Mouse (Mus musculus) right cerebral cortex, postnatal 25 days (tissue): ENCODE measurements around the gene Rgl1.
"Not testable (repeated sequence)": the region's sequence is repeated elsewhere in the genome, so short reads cannot be mapped to it uniquely, and the experiment has no call there.

Experiments
- DNase-seq: peaks from one replicate; pipeline ENCODE4 v3.0.0; 2022

The Rgl1 gene

DNA sequence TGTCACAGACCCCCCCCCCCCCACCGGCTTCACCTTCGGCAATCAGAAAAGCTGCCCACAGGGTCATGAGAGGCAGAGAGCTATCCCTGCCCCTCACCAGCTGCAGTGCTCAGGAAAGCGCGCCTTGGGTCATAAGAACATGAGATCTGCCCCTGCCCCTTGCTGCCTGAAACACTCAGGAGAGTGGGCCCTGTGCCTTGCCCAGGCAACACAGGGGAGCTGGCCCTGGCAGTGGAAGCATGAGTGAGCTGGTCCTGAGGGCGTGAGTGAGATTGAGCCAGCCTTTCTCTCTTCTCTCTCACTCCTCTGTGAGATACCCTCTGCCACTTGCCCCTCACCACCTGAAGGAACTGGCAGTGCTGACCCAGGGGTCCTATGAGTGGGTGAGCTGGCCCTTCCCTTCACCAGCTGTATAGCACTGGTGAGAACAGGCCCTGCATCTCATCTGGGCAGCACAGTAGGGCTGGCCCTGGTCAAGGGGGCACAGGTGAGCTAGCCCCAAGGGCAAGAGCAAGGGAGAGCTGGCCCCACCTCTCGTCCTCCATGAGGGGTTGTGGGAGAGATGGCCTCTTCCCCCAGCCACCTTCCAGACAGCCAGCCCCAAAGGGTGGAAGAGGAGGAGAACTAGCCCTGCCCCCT is 115.2 kb downstream of the Rgl1 start:
- DNase-seq: no peak

DNA sequence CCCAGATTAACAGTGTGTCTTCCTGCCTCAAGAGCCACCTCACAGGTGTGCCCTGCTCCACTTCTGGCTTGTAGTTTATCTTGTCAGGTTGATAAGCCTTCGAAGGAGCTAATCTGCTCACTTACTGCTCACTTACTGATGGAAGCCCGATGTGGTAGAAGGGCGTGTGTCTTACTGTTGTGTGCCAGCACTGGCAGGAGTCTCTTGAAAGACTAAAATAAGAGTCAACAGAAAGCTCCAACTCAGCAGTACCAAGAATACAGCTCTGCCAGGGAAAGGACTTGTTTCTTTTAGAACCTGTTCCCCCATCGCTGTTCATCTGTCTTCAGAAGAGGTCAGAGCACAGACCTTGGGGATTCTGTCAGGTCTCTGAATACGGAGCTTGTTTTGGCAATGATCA is 118.1 kb downstream of the Rgl1 start:
- DNase-seq: no peak

DNA sequence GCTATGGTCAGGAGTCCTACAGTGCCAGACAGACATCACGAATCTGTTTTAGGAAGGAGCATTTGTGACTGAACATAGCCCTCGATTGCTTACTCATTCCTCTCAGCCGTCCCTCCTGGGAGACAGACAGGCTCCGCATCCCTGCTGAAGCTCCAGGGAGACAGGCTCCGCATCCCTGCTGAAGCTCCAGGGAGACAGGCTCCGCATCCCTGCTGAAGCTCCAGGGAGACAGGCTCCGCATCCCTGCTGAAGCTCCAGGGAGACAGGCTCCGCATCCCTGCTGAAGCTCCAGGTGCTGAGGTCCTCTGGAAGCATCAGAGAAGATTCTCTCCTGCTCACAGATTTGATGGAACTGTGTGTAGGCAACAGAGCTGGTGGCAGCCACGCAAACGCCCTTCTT is 123.9 kb downstream of the Rgl1 start:
- DNase-seq: not testable (repeated sequence)

DNA sequence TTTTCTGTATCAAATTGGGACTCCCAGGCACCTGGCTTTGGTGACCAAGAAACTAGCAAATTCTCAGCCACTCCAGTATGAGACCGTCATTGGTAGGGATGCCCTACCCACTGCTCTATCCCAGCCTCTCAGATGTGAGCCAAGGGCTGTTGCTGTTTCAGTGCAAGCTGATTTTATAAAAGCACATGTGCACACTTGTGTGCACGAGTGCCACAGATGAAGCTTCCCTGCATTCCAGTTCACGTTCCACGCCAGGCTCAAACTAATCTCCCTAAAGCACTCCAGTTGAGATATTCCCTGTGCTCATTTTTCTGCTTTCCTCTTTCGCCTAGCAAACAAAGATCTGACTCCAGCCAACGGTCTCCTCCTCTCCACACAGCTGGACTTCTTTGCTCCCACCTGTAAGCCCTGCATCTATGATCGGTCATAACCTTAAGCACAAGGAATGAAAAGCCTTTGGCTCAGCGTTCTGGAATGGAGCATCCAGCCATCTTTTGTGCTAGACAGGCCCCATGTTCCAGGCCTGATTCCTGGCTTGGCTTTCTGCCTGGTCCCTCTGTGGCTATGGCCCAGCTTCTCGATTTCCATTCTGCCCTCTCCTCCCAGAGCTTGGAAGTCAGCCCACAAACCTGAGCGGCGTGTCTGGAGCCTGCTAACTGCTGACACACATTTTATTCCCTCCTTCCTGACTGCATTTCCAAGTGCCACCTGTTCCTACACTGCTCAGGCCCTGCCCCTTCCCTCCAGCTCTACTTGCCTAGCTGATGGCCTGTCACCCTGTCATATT is 125.8 kb downstream of the Rgl1 start:
- DNase-seq: peak; percentile 40

DNA sequence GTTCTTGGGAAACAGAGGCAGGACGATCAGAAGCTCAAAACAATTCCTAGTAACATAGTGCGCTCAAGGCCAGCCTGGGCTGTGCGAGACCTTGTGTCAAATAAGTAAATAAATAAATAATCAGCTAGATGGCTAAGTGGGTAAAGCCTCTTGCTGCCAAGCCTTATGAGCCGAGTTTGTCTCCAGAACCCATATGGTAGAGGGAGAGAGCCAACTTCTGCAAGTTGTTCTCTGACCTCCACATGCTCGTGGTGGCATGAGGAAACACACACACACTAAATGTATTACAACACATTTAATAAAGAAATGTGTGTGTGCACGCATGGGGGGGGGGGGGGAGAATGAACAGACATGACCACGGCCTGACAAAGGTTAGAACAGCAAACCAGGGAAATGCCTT is 126.8 kb downstream of the Rgl1 start:
- no peak for DNase-seq

DNA sequence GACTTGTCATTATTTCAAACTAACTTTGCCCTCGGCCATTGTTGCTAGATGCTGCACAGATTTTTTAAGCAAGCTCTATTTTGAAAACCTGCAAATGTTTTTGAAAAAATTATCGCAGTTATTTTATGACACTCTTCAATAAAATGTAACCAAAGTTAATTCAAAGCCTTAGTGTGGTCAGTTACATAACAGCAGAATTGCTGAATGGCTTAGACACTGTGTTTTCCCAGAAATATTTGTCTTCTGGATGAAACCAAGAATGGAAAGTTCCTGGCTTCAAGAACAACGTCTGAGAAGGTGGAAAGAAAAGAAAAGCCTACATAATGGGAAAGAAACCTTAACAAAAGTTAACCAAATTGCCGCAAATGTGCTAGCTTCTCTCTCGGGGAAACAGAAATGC is 131.5 kb downstream of the Rgl1 start:
- DNase-seq: no peak

DNA sequence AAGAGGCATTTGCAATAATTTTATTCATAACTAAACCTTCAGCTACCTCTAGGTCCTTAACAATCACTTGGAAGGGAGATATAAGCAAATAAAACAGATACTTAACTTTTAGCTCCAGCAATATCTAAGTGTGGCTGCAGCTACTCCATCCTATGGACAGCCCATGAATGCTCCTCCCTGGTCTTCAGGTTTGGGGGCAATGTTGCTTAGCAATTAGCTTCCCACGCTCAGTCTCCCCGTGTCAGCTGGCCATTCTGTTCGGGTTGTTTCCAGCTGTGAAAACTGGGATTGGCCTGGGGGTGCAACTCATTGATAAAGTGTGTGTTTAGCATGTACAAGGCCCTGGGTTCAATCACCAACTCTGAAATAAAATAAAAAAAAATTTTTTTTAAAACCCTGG is 136.4 kb downstream of the Rgl1 start:
- no peak for DNase-seq

DNA sequence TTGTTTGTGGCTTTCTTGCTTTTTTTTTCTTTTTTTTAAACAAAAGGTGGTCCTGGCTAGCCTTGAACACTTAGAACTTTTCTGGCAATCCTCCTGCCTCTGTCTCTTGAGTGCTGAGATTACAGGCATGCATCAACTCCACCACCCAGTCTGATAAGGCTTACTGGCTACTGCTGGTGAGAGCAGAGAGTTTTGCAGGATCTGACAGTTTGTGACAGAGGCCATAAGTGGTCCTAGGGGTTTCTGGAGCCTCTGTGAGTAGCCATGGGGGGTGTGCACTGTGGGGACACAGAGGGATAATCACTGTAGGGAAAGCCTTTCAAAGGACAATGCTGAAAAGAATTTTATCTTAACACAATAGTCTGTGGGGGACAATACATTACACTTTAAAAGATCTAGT is 140.5 kb downstream of the Rgl1 start:
- no peak for DNase-seq

DNA sequence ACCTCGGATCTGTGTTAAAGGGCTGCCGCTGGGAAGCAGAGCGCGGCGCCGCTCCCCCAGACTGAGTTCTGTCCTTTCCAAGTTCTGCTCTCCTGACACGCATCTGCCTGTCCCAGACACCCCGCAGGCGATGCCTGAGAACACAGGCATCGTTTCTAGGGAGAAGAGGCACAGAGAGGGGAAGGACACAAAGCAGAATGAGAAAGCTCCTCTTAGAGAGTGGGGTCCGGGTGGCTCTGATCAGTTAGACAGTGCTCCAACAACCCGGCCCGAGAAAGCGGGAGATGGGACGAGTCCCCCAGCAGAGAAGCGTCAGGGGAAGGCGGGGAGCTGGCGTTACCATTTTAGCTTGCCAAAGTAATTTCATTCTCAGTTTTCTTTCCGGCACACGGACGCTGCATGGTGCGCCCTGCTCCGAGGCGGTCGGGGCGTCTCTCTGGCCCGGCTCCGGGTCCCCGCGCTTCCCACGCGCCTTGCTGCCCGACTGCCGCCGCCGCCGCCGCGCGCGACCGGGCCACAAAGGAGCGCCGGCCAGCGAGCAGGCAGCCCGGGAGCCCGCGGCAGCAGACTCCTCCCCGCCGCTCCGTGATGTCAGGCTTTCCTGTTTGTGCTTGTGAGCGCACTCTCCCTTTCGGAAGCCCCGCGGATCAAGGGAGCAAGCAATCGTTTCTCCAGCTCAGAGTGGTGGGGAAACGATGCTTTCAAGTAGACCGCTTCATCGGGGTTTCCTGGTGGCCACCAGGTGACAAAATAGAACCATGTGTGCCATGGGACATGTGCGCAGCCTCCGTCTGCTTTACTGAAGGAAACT is 141.3 kb downstream of the Rgl1 start:
- peak; percentile 67 for DNase-seq

DNA sequence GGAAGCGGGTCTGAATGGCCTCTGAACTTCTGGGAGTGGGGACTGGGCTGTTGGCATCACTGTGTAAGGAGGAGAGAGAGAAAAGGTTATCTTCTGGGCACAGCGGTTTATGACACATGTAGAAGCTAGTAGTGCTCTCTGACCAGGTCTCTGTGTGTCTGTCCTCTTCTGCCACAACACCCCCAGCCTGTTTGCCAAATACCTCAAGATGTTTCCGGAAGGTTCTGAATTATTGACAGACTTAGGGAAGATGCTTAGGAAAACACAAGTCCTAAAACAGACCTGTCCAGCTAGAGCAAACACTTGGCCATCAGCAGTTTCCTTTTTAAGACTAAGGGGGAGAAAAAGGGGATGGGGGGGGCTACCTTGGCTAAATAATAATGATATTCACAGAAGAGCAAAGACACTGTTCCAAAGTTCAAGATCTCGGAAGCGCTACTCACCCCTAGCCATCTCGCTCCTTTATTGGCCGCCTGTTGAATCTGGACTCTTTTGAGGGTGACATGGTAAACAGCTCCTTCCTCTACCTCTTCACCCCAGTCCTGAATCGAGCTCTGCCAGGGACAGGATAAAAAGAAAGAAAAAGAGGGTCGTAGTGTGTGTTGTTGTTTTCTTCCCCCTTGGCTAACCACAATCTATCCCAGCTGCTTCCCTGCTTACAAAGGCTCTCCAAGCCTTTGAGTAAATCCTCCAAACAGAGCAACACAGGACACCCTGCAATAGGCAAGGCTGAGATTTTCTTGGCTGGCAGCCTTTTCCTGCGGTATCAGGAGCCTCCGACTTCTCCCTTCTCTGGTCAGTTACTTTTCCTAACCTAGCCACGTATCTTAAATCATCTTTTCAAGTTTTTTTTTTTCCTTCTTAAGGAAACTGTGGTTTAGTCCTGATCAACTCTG is 142.5 kb downstream of the Rgl1 start:
- no peak for DNase-seq

DNA sequence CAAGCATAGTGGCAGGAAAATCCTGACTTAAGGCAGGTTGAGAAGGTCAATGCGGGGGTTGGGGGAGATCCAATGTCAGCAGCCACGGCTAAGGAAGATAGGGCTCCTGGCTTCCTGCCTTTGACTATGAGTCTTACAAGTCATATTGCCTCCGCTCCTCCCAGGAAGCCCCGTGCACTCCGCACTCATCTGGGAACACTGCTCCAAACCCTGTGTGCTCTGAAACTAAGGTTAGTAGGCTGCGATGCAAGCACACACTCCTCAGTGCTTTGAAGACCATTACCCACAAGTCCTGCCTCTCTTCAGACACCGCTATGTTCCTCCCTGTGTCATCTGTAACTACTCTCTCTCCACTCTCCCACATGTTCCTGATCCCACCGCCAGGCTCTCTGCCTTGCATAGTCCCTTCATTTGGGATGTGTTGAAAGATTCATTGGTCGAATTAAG is 143.4 kb downstream of the Rgl1 start:
- no peak for DNase-seq

DNA sequence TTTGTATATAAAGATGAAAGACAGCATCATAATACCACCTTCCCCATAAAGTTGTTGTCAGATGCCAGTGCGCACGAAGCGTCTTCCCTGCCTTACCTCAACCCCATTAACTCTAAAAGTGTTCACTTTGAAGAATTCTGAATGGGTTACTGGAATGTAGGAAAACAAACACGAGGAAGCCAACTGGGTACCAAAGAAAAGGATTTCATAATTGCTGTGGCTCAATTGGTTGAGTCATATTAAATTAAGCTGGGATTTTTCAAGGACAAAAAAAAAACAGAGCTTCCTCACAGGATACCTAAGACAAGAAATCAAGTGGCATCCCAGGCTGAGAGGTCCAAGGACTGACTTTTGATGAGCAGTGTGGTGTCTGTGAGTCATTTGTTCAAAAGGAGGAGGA is 144.5 kb downstream of the Rgl1 start:
- DNase-seq: no peak

DNA sequence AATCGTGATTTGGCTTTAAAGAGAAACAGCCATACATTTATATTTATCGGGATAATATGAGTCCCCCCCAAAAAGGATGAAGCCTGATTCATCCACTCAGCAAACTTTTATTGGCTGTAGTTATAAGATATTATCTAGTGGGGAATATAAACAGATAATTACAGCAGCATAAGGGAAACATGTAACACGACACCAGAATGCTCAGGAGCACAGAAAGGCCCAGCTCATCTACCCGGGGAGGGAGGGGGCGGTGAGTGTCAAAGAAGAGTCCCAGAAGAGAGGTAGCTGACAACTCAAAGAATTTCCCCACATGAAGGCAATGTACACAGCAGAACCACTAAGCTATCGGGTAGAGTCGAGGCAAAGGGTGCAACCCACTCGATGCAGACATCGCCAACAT is 146.8 kb downstream of the Rgl1 start:
- no peak for DNase-seq

DNA sequence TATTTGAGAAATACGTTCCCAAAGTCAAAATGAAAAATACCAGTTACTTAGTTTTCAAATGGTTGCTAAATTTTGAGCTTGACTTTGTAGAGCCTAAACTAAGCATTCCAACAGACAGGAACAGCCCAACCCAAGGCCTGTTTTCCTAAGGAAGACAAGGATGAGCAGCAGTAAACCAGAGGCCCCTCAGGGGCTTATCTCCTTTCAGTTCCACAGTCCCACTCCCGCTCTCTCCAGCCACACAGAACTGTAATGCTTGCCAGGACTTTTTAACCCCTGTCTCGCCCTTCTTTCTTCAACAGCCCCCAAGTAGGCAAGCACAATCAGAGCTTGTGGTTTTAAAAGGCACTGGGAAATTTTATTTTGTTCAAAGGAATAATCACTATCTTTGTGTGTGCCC is 147.3 kb downstream of the Rgl1 start:
- DNase-seq: no peak

DNA sequence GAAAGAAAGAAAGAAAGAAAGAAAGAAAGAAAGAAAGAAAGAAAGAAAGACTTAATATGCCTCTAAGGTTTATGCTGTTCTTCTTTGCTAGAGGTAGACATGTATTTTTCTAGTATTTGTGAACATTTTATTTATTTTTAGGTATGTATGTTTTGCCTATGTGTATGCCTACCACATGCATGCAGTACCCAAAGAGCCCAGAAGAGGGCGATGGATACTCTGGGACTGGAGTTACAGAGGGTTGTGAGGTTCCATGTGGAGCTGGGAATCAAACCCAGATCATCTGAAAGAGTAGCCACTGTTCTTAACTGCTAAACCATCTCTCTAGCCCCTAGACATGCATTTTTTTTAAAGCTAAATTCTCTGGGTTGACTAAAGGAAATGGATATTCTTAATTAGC is 147.8 kb downstream of the Rgl1 start:
- no peak for DNase-seq

DNA sequence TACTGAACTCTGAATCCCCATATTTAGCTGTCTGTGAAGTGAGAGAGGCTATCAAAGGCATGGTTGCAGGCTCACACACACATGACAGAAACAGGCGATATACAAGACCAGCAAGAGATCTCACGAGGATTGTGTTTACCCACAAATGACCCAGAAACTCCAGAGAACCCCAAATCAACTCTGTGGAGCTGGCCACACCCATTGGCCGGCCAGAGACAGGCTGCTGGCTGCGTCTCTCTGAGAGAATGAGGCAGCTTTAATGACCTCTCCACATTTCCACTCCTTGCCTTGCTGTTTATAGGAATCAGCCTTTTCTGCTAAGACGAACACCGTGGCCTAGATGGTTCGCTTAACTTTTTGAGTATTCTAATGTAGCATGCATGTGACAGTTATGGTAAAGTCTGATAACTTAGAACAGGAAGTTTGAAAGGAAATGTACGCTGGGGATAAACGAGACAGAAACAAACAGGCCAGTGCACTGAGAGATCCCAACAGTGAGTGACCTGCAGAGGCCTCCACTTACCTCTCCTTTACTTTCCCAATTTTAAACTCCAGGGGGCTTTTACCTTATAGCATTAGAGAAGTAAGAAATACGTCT is 148.3 kb downstream of the Rgl1 start:
- DNase-seq: no peak

DNA sequence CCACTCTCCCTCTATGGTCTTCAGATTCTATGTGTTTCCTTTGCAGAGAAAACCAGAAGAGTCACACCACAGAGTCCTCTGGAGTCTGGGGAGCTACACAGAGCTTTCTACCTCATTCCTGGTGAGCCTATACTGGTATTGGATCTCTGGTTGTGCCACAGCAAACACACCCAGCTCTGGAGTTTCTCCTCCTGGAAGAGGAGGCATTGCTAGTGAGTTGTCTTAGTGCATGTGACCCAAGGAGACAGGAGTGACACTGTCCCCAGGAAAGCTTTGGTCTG is 149.4 kb downstream of the Rgl1 start:
- no peak for DNase-seq

DNA sequence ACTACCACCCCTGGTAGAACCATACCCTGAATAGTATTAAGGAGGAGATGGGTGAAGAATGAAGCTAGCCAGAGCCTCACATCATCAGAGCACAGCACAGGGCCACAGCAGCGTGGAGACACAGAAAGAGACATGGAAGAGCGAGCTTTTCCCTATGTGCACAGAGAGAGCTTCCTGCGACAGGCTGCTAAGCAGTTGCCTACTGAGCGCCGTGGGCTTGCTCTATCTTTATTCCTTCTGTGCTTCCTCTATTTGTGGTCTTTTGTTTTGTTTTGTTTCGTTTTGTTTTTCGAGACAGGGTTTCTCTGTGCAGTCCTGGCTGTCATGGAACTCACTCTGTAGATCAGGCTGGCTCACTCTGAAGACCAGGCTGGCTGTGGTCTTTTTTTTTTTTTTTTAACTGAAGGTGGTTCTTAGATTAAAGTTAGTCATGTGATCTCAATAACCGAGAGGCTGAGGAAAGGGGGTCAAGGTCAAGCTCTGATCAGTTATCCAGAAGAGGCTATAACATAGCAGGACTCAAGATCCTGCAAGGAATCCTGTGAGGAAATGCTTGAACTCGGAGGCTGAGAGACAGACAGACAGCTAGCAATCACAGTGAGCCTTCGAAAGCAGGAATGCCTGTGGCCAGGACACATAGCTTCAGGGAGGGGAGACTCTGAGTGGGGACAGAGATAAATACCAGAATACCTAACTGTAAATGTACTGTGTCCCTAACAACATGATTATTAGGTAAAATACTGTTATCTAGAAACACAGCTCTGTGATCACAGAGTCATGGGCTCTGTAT is 150.0 kb downstream of the Rgl1 start:
- no peak for DNase-seq

DNA sequence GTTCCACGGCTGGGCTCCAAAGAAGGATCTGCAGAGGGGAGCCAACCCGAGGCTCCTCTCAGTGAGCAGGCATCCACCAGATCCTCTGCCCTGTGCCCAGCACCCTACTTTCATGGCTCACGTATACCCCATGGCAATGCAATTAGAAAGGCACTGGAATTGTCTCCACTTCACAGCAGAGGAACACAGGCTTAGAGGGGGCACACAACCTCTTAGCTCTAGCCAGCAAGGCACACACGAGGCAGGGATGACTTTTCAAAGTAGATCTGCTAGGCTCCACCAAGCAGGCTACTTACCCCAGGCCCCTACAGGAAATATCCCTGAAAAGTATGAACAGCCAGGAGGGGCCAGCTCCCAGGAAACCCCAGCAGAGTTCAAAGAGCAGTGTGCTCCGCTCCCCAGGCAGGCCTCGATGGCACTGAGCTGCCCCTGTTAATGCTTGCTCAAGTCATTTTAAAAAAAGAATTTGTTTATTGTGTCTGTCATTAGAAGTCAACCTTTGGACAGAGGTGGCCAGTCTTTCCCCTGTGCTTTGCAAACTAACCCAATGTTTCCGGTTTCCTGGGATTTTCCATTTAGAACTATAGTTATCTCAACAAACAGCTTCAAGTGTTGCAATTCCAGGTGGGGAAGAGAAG is 151.3 kb downstream of the Rgl1 start:
- DNase-seq: no peak

DNA sequence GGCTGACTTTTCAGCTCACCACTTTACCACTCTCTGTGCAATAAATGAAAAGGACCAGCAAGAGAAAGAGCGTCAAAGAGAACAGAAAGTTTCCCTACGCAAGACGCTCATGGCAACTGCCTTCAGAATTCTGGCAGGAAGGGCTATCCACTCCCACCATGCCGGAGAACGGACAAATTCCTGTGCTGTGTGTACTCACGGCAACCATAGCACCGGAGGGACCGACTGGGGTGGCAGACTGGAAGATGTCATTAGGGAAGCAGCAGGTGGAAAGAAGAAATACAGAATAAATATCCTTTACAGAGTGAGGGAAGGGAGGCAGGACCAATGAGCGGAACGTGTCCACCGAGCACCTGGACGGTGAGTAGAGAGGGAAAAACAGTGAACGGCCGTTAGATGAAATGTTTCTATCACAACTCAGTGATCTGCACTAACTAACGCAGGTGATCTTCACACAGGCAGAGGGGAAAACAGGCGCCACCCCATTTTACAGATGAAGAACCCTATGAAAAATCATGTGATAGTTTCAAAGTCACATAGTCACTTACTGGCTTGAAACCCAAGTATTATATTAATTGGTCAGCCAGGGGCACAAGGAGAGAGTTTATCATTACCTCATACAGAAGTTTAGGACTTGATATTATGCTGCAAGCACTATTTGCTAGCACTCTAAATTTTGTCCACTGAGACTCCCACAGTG is 152.8 kb downstream of the Rgl1 start:
- no peak for DNase-seq
